Mouse (Mus musculus) midbrain, embryonic 11.5 days (tissue): ENCODE results near the gene Adamts17. TPM values are rescaled to one million over a fixed set of nuclear protein-coding genes. Genes with fewer than 3 reads are reported as not detected.

Source experiments
- ATAC-seq: fragments of 200-750 bp; cut with Nextera tagmentation; 2 replicates; pipeline ENCODE4 v1.8.0; 2017; ENCODE audit warnings: moderate TSS enrichment, moderate library complexity; ENCODE audit not compliant: low FRiP score
- DNase-seq: peaks from one replicate; pipeline ENCODE4 v3.0.0; 2015; ENCODE audit warnings: low spot score; ENCODE audit errors: missing footprints
- H3K27ac ChIP-seq: fragments of 300-500 bp; sonication (generic); 2 replicates; pipeline ENCODE4 v1.5.1; 2014; ENCODE audit warnings: low read depth, low read length
- H3K27me3 ChIP-seq: fragments of 300-500 bp; sonication (generic); 2 replicates; pipeline ENCODE4 v1.6.1; 2014; ENCODE audit warnings: mild to moderate bottlenecking, low read length, moderate library complexity, mixed read lengths; ENCODE audit not compliant: control insufficient read depth, insufficient read depth
- H3K36me3 ChIP-seq: fragments of 300-500 bp; sonication (generic); 2 replicates; pipeline ENCODE4 v1.6.1; 2014; ENCODE audit warnings: mild to moderate bottlenecking, low read length, moderate library complexity, mixed read lengths; ENCODE audit not compliant: control insufficient read depth, insufficient read depth
- H3K4me1 ChIP-seq: fragments of 300-500 bp; sonication (generic); 2 replicates; pipeline ENCODE4 v1.6.1; 2014; ENCODE audit warnings: low read length; ENCODE audit not compliant: control insufficient read depth, insufficient read depth
- H3K4me2 ChIP-seq: fragments of 300-500 bp; sonication (generic); 2 replicates; pipeline ENCODE4 v1.6.1; 2014; ENCODE audit warnings: mild to moderate bottlenecking, moderate library complexity
- H3K4me3 ChIP-seq: fragments of 300-500 bp; sonication (generic); 2 replicates; pipeline ENCODE4 v1.5.1; 2014; ENCODE audit warnings: low read depth, low read length
- H3K9ac ChIP-seq: fragments of 300-500 bp; sonication (generic); 2 replicates; pipeline ENCODE4 v1.6.1; 2014; ENCODE audit warnings: low read length
- H3K9me3 ChIP-seq: fragments of 300-500 bp; sonication (generic); 2 replicates; pipeline ENCODE4 v1.6.1; 2016; ENCODE audit warnings: low read length; ENCODE audit not compliant: control insufficient read depth
- WGBS: fragments of 180-500 bp; shearing (Covaris S2); extraction: QIAGEN DNeasy Blood & Tissue Kit; methylation state at CpG from one replicate; pipeline ENCODE4 v1.1.7; 2014; 5-methylcytosine and 5-hydroxymethylcytosine counted together
- polyA plus RNA-seq: library from polyadenylated mRNA; unstranded; fragments of >200 nt; fragmentation: Nextera tagmentation; extraction: Ambion mirVana; gene quantifications from 2 replicates; pipeline ENCODE4 v1.2.1, GENCODE M21; 2014

Gene Adamts17
- polyA plus RNA-seq, 1 experiment from 2014 or later, result 0.96 TPM

GRCm38 (mm10) chr7:66892096-66892495 lies 52.6 kb downstream of the Adamts17 start:
- H3K27ac ChIP-seq, result no peak overlapping the region
- DNase-seq, result no peak
- no peaks in the 10 kb centered on the region for H3K36me3 ChIP-seq
- no peak overlapping the region for H3K4me2 ChIP-seq
- 85% methylated on average over 4 of the region's 4 CpGs for WGBS
- no peaks in the 10 kb centered on the region for H3K27me3 ChIP-seq
- no peaks in the 10 kb centered on the region for H3K4me1 ChIP-seq
- H3K4me3 ChIP-seq, result no peak overlapping the region
- no peak overlapping the region for H3K9ac ChIP-seq
- no peak for ATAC-seq
- H3K9me3 ChIP-seq, result no peaks in the 10 kb centered on the region

- ATAC-seq, result no peak
- Histone ChIP-seq H3K9ac (no peak overlapping the region), H3K27me3 (no peaks in the 10 kb centered on the region), H3K4me3 (no peak overlapping the region), H3K36me3 (no peaks in the 10 kb centered on the region), H3K27ac (no peak overlapping the region), H3K9me3 (no peaks in the 10 kb centered on the region), H3K4me1 (no peaks in the 10 kb centered on the region), H3K4me2 (no peak overlapping the region)
- 86% methylated on average over 7 of the region's 7 CpGs for WGBS
- DNase-seq, result no peak
Observed at GRCm38 (mm10) chr7:66902376-66902775, 62.8 kb downstream of the Adamts17 start.

DNA sequence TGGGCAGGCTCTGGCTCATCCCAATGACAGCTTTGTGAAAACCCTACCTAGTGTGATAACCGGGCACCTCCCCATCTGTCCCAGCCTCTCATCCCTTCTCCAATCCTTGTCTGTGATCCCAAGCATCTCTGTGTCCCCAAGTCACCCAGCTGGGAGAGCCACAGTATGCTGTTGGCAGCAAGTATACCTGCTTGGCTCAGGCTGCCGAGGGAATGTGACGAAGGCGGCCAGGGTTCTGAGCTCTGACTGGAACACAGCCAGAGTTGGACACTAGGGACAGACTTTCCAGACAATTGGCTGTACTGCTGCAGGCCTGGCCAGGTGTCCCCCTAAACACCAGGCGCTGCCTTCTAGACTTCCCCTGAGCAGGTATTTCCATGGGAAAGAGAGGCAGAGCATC lies 63.5 kb downstream of the Adamts17 start:
- H3K9ac ChIP-seq, result no peak overlapping the region
- no peak overlapping the region for H3K27ac ChIP-seq
- no peak for DNase-seq
- no peak for ATAC-seq
- no peaks in the 10 kb centered on the region for H3K36me3 ChIP-seq
- WGBS, result 89% methylated on average over 5 of the region's 5 CpGs
- H3K4me3 ChIP-seq, result no peak overlapping the region
- no peaks in the 10 kb centered on the region for H3K9me3 ChIP-seq
- no peaks in the 10 kb centered on the region for H3K4me1 ChIP-seq
- H3K27me3 ChIP-seq, result no peaks in the 10 kb centered on the region
- H3K4me2 ChIP-seq, result no peak overlapping the region

DNA sequence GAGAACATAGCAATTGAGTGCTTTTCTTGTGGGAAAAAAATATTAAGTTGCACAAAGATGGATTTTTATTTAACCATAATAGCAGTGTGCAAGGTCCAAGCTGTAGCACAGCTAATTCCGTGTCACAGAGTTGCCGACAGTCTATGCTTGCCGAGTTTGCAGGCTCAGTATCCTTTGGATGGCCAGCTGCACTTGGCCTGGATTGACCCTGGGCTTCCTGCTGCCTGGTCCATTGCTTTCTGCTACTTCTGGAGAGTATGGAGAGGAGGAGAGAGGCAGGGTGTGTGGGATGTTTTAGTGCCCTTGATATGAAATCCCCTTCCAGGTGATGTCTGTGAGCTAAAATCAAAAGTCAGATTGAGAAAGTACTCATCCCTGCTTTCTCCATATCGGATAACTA lies 66.4 kb downstream of the Adamts17 start:
- WGBS, result 79% methylated on average over 4 of the region's 4 CpGs
- no peaks in the 10 kb centered on the region for H3K27me3 ChIP-seq
- no peaks in the 10 kb centered on the region for H3K9me3 ChIP-seq

DNA sequence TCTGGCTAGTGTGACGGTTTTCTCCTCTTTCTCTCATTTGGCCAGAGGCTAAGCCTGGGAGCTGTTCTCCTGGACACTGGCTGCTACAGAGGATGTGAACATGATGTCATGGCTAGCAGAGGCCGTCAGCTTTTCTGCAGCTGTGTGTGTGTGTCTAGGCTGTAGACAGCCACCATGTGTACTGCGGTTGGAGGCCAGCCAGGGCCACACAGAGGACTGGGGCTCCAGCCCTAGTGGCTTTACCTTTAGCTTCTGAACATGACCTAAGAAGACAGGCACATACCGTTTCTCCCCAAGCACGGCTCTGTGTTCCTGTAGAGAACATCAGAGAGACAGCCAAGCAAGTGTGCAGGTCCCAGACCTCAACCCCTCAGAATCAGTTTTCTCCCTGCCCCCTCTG lies 73.3 kb downstream of the Adamts17 start:
- Histone ChIP-seq H3K36me3 (no peaks in the 10 kb centered on the region), H3K9ac (no peak overlapping the region), H3K9me3 (no peaks in the 10 kb centered on the region), H3K27me3 (no peaks in the 10 kb centered on the region), H3K4me1 (no peaks in the 10 kb centered on the region; the same call in 1 of the 2 replicates), H3K4me2 (no peak overlapping the region), H3K27ac (no peak overlapping the region), H3K4me3 (no peak overlapping the region)
- WGBS, result 67% methylated on average over 5 of the region's 5 CpGs
- DNase-seq (no peak), ATAC-seq (no peak)

More for the DNA sequence above, 66.4 kb downstream of the Adamts17 start:
- no peaks in the 10 kb centered on the region for H3K36me3 ChIP-seq
- no peak for DNase-seq
- H3K4me3 ChIP-seq, result no peak overlapping the region
- H3K9ac ChIP-seq, result no peak overlapping the region
- no peaks in the 10 kb centered on the region for H3K4me1 ChIP-seq
- no peak for ATAC-seq
- no peak overlapping the region for H3K4me2 ChIP-seq
- no peak overlapping the region for H3K27ac ChIP-seq

DNA sequence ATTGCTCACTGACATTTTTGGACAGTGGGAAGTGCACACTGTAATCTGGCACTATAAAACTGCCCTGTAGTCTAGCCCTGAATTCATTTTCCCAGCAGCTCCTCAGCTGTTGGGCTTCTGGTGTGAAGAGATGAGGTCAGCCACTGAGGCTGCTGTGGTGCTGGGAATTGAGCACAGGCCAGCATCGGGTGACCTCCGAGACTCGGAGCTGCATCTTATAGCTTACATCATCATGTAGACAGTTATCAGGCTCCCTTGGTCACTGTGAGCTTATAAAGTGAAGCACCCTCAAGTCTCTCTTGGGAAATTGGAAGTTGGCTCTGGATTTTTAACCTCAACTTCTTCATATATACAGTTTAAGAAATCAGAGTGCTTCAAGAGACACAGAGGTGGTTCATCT lies 84.1 kb downstream of the Adamts17 start:
- WGBS, result 93% methylated on average over 3 of the region's 3 CpGs
- no peak overlapping the region for H3K4me3 ChIP-seq

GRCm38 (mm10) chr7:66924104-66924503 lies 84.6 kb downstream of the Adamts17 start:
- DNase-seq (no peak), ATAC-seq (no peak)
- no peak overlapping the region for H3K9ac ChIP-seq
- 86% methylated on average over 1 of the region's 1 CpGs for WGBS
- H3K27ac ChIP-seq, result no peak overlapping the region
- H3K9me3 ChIP-seq, result no peaks in the 10 kb centered on the region
- no peak overlapping the region for H3K4me3 ChIP-seq
- no peaks in the 10 kb centered on the region for H3K36me3 ChIP-seq
- H3K4me2 ChIP-seq, result no peak overlapping the region
- H3K27me3 ChIP-seq, result no peaks in the 10 kb centered on the region
- H3K4me1 ChIP-seq, result no peaks in the 10 kb centered on the region

More for the DNA sequence above, 84.1 kb downstream of the Adamts17 start:
- Histone ChIP-seq H3K4me2 (no peak overlapping the region), H3K9me3 (no peaks in the 10 kb centered on the region), H3K4me1 (no peaks in the 10 kb centered on the region), H3K9ac (no peak overlapping the region), H3K27ac (no peak overlapping the region), H3K36me3 (no peaks in the 10 kb centered on the region), H3K27me3 (no peaks in the 10 kb centered on the region)
- ATAC-seq (no peak), DNase-seq (no peak)

GRCm38 (mm10) chr7:66929263-66929662 lies 89.7 kb downstream of the Adamts17 start:
- DNase-seq, result no peak
- 52% methylated on average over 6 of the region's 6 CpGs for WGBS
- no peaks in the 10 kb centered on the region for H3K27me3 ChIP-seq

GRCm38 (mm10) chr7:66931291-66931690 lies 91.8 kb downstream of the Adamts17 start:
- Histone ChIP-seq H3K36me3 (no peaks in the 10 kb centered on the region), H3K4me2 (no peak overlapping the region), H3K9ac (no peak overlapping the region), H3K9me3 (no peaks in the 10 kb centered on the region), H3K4me3 (no peak overlapping the region), H3K27ac (no peak overlapping the region), H3K4me1 (no peaks in the 10 kb centered on the region), H3K27me3 (no peaks in the 10 kb centered on the region)
- no peak for DNase-seq
- 100% methylated on average over 1 of the region's 1 CpGs for WGBS
- no peak for ATAC-seq

More at GRCm38 (mm10) chr7:66929263-66929662, 89.7 kb downstream of the Adamts17 start:
- Histone ChIP-seq H3K4me3 (no peak overlapping the region), H3K4me1 (no peaks in the 10 kb centered on the region), H3K4me2 (no peak overlapping the region), H3K36me3 (no peaks in the 10 kb centered on the region), H3K9ac (no peak overlapping the region), H3K9me3 (no peaks in the 10 kb centered on the region), H3K27ac (no peak overlapping the region)
- ATAC-seq, result no peak

DNA sequence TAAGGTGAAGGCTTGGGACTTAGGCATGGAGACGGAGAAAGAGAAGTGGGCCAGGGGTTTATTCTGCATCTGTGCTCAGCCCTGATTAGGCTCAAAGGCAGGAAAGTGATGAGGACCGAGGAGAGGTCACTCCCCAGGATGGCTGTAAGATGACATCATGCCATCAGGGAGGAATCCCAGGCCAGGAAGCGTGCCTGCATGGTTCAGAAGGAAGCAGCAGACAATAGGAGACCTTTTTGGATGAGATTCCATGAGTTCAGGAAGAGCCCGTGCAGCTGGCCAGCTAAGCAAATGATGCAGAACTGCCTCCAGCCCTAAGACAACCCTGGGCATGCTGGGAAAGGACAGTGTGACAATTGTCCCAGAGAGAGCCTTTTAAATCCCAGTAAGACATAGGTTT lies 93.7 kb downstream of the Adamts17 start:
- H3K27me3 ChIP-seq, result no peaks in the 10 kb centered on the region
- DNase-seq (no peak), ATAC-seq (no peak)
- 49% methylated on average over 4 of the region's 4 CpGs for WGBS
- H3K4me3 ChIP-seq, result no peak overlapping the region
- H3K36me3 ChIP-seq, result no peaks in the 10 kb centered on the region
- no peak overlapping the region for H3K4me2 ChIP-seq
- H3K9ac ChIP-seq, result no peak overlapping the region
- no peak overlapping the region for H3K27ac ChIP-seq
- no peaks in the 10 kb centered on the region for H3K9me3 ChIP-seq
- H3K4me1 ChIP-seq, result 0 out of 2 replicates have a peak, but pooled peaks cover under 1% of the 10 kb centered on the region
